Mouse (Mus musculus): Measurements from ENCODE around the gene Olfr599. TPM values are rescaled to one million over a fixed set of nuclear protein-coding genes. Genes with fewer than 3 reads are reported as not detected.

Gene Olfr599
- not detected in 4 replicates for total RNA-seq (2023; ENCODE audit: inconsistent age)

DNA sequence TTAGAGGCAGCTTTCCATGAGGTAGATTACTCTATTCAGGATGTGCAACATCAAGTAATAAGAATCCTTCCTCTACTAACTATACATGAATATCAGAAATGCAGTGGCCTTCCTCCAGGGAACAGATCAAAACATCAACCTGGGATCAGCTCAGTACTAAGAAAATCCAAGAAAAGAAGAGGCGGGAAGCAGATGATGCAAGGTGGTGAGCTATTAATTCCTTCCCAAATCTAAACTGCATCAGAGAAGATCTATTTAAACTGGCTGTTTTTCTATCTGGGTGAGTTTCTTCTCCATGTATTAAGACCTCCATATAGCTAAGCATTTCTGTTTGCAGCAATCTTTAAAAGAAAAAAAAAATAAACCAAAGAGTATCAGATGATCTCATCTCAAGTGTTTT lies at the start of gene Olfr599:
Olfr599 (plus strand) TSS at position 301 of the 400 bp plus-strand sequence.

GRCm38 (mm10) chr7:103305348-103305747 lies 30.4 kb upstream of the Olfr599 start, which contains the start of gene Olfr596:
Gene Olfr596 (plus strand): TSS chr7:103305648.

DNA sequence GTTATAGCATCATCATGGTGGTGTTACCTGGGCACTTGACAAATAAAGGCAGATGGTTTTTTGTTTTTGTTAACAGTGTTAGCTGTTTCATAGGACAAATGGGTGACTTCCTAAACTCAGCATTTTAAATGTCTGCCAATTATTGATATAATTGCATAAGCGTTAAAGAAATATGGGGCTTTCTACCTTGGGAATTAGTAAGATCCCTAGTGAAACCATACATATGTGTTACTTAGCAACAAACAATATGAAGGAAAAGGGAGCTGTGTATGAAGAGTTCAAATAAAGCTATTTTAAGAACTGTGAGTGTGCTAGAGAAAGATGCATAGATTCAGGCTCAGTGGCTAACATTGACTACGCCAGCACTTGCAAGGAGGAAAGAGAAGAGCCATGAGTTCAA lies 19.7 kb upstream of the Olfr599 start, which contains the start of gene Olfr597:
Olfr597 (plus strand) TSS at position 301 of the 400 bp plus-strand sequence.

GRCm38 (mm10) chr7:103323268-103323667 lies 12.4 kb upstream of the Olfr599 start, which contains the start of gene Olfr598:
Gene Olfr598 (plus strand): TSS chr7:103323568.

GRCm38 (mm10) chr7:103349569-103349968 lies 13.9 kb downstream of the Olfr599 start, which contains the start of gene Olfr600:
Gene Olfr600 (minus strand): TSS chr7:103349669.

DNA sequence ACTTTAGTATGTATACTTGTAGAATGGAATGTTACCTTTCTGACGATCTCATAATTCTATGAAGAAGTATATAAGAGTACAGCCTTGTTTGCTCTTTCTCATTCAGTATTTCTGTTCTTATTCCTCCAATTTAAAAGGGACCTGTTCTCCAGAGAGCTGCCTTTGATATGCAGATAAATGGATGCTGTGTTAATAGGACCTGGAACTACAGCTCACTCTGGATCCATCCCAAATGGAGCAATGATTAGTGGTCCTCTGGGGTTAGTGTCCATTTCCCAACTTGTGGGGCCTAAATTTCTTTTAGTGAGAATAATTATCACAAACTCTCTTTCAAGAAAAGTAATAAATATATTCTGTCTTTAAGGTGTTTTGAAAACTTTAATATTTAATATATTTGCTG lies 26.8 kb downstream of the Olfr599 start, which contains the start of gene Olfr601:
Olfr601 (minus strand) TSS at position 101 of the 400 bp plus-strand sequence.

DNA sequence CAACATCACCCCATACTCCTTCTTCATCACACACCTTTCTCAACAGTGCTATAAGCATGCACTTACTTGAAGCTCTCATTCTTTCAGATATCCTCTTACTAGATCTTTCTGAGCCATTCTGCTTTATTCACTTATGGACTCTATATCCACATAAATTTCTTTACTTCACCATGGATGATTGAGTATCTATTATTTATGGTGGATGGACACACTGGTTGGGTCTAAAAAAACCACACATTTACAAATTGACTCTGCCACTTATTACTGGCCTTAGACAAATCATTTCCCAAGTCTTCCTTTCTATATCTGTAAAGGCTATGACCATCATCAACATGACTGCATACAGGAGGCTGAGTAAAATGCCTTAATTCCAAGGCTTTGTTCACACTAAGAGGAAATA lies 50.4 kb downstream of the Olfr599 start, which contains the start of gene Olfr603:
Olfr603 (minus strand) TSS at position 101 of the 400 bp plus-strand sequence.

Other genes starting within 250 kb of the Olfr599 start
- not detected in 4 replicates for gene Olfr585, start 238.2 kb upstream of the Olfr599 start, total RNA-seq (2023; ENCODE audit: inconsistent age)
- gene Olfr586, start 210.3 kb upstream of the Olfr599 start, total RNA-seq (2023; ENCODE audit: inconsistent age): not detected in 4 replicates
- gene Olfr588-ps1, start 195.0 kb upstream of the Olfr599 start, total RNA-seq (2023; ENCODE audit: inconsistent age): not detected in 4 replicates
- gene Olfr589, start 179.6 kb upstream of the Olfr599 start, total RNA-seq (2023; ENCODE audit: inconsistent age): not detected in 4 replicates
- not detected in 4 replicates for gene Olfr591, start 157.6 kb upstream of the Olfr599 start, total RNA-seq (2023; ENCODE audit: inconsistent age)
- gene Olfr592, start 151.1 kb upstream of the Olfr599 start, total RNA-seq (2023; ENCODE audit: inconsistent age): not detected in 4 replicates
- gene Olfr593, start 124.1 kb upstream of the Olfr599 start, total RNA-seq (2023; ENCODE audit: inconsistent age): not detected in 4 replicates
- not detected in 4 replicates for gene Olfr594, start 118.9 kb upstream of the Olfr599 start, total RNA-seq (2023; ENCODE audit: inconsistent age)
- gene Usp17ld, start 83.4 kb upstream of the Olfr599 start, total RNA-seq (2023; ENCODE audit: inconsistent age): not detected in 4 replicates
- gene Olfr596, start 30.3 kb upstream of the Olfr599 start, total RNA-seq (2023; ENCODE audit: inconsistent age): not detected in 4 replicates
- gene Olfr597, start 19.6 kb upstream of the Olfr599 start, total RNA-seq (2023; ENCODE audit: inconsistent age): not detected in 4 replicates
- gene Olfr598, start 12.3 kb upstream of the Olfr599 start, total RNA-seq (2023; ENCODE audit: inconsistent age): not detected in 4 replicates
- not detected in 4 replicates for gene Olfr600, start 13.8 kb downstream of the Olfr599 start, total RNA-seq (2023; ENCODE audit: inconsistent age)
- gene Olfr601, start 26.7 kb downstream of the Olfr599 start, total RNA-seq (2023; ENCODE audit: inconsistent age): not detected in 4 replicates
- gene Olfr603, start 50.3 kb downstream of the Olfr599 start, total RNA-seq (2023; ENCODE audit: inconsistent age): not detected in 4 replicates
- not detected in 4 replicates for gene Usp17lc, start 79.2 kb downstream of the Olfr599 start, total RNA-seq (2023; ENCODE audit: inconsistent age)
- gene Olfr605, start 109.5 kb downstream of the Olfr599 start, total RNA-seq (2023; ENCODE audit: inconsistent age): not detected in 4 replicates
- gene Olfr606, start 113.1 kb downstream of the Olfr599 start, total RNA-seq (2023; ENCODE audit: inconsistent age): not detected in 4 replicates
- not detected in 4 replicates for gene Olfr607, start 128.2 kb downstream of the Olfr599 start, total RNA-seq (2023; ENCODE audit: inconsistent age)
- gene Olfr608, start 134.0 kb downstream of the Olfr599 start, total RNA-seq (2023; ENCODE audit: inconsistent age): not detected in 4 replicates
- not detected in 4 replicates for gene Olfr609, start 162.1 kb downstream of the Olfr599 start, total RNA-seq (2023; ENCODE audit: inconsistent age)
- gene Olfr610, start 176.2 kb downstream of the Olfr599 start, total RNA-seq (2023; ENCODE audit: inconsistent age): not detected in 4 replicates
- gene Olfr611, start 184.9 kb downstream of the Olfr599 start, total RNA-seq (2023; ENCODE audit: inconsistent age): not detected in 4 replicates
- not detected in 4 replicates for gene Olfr612, start 206.8 kb downstream of the Olfr599 start, total RNA-seq (2023; ENCODE audit: inconsistent age)
- not detected in 4 replicates for gene Olfr613, start 212.2 kb downstream of the Olfr599 start, total RNA-seq (2023; ENCODE audit: inconsistent age)
- gene Olfr615, start 220.2 kb downstream of the Olfr599 start, total RNA-seq (2023; ENCODE audit: inconsistent age): not detected in 4 replicates
- not detected in 4 replicates for gene Olfr616, start 233.2 kb downstream of the Olfr599 start, total RNA-seq (2023; ENCODE audit: inconsistent age)
- not detected in 4 replicates for gene Olfr617, start 237.1 kb downstream of the Olfr599 start, total RNA-seq (2023; ENCODE audit: inconsistent age)